ENCODE assay signal across 21 mouse cellular contexts in the genomic region with DNA sequence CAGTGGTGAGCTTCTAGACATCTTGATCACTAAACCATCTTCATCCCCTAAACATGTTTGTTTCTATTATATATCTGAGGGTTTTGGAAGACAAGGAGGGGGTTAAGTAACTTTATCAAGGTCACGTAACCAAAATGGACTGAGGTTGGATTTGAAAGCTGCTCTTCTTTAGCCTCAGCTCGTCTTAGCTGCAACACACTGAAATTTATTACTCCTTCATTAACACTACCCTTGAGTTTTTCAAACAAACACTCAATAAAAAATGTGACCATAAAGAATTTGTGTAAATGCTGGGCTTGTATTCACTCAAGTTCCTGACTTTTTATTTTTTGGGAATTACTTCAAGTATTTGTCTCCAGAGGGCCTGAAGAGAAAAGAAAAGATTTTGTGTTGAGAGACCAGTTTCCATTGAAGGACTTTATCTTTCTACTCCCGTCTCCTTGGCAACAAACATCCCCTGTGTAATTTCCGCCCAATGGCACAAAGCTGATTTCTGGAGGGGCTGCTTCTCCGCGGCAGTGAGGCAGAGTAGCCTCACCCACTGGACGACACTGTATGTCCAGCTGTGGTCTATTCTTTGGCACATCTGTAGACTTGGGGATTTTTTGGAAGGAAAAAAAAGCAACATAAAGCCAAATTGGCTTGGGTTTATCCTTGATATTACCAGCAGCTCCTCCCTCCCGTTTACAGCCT.
A peak's percentile ranks its signal among the peaks of the same experiment; 100 is the strongest.
DNase-seq lines count a peak whose midpoint lies in the region; ATAC-seq and TF ChIP-seq lines count a peak whose summit lies in the region.
"Had no signal": no experiment of that assay in that cellular context is flagged by ENCODE, and none has a peak within 500 bp of the region (broad histone marks: within the 10 kb centered on the region; RNA-seq: fewer than 3 reads in every experiment).

No protein-coding gene starts in this region.

- no peak for TF ChIP-seq POLR2A in brain, embryonic 14.5 days (IDR thresholded peaks at IDR 0.05; ENCODE audit: borderline replicate concordance, extremely low read depth, insufficient read depth, insufficient read length, poor library complexity, severe bottlenecking)

- H3K4me1 ChIP-seq in forebrain, postnatal 0 days (ENCODE audit: insufficient read depth): no peaks in the 10 kb centered on the region; the same call in 1 of the 2 replicates
- H3K4me1 ChIP-seq in forebrain, embryonic 16.5 days (replicated peaks; ENCODE audit: control insufficient read depth, insufficient read depth, low read length): peaks cover 8% of the 10 kb centered on the region
- peaks cover 18% of the 10 kb centered on the region for H3K4me1 ChIP-seq in hindbrain, embryonic 16.5 days (ENCODE audit: control insufficient read depth, insufficient read depth, low read depth, low read length)
- H3K4me1 ChIP-seq in hindbrain, embryonic 12.5 days: peaks cover 27% of the 10 kb centered on the region

- peak; percentile 62 for ATAC-seq in forebrain, postnatal 0 days
- ATAC-seq in forebrain, embryonic 16.5 days: no peak
- 0 out of 2 replicates have a peak, but pooled peaks have one; percentile 40 for ATAC-seq in hindbrain, embryonic 16.5 days
- ATAC-seq in hindbrain, embryonic 12.5 days (ENCODE audit: low FRiP score): no peak
- ATAC-seq: forebrain, embryonic 13.5 days; intestine, embryonic 16.5 days had no signal

- peak; percentile 50 for DNase-seq in forebrain, postnatal 0 days
- peak; percentile 67 for DNase-seq in brain, embryonic 14.5 days (ENCODE audit: low read depth)
- peak; percentile 70 for DNase-seq in lung, postnatal 10 days
- no peak for DNase-seq in B cell, adult 2 months
- no peak for DNase-seq in adrenal gland, postnatal 10 days
- DNase-seq: cerebellum, adult 18-20 months; cerebellum, postnatal 14 days; gastrocnemius, postnatal 14 days; kidney, adult 9 months; kidney, postnatal 25 days; layer of hippocampus, postnatal 36 days; thymus, adult 2 months had no signal

- no peaks in the 10 kb centered on the region for H3K27me3 ChIP-seq in forebrain, postnatal 0 days (ENCODE audit: insufficient read depth, low read length)
- H3K27me3 ChIP-seq in forebrain, embryonic 16.5 days (replicated peaks; ENCODE audit: control insufficient read depth, insufficient read depth, low read length): no peaks in the 10 kb centered on the region
- no peaks in the 10 kb centered on the region for H3K27me3 ChIP-seq in hindbrain, embryonic 16.5 days (replicated peaks; ENCODE audit: control insufficient read depth, insufficient read depth, low read length)
- H3K27me3 ChIP-seq in hindbrain, embryonic 12.5 days: no peaks in the 10 kb centered on the region
- H3K27me3 ChIP-seq: embryonic facial prominence, embryonic 13.5 days; forebrain, embryonic 13.5 days had no signal

- no peaks in the 10 kb centered on the region for H3K9me3 ChIP-seq in forebrain, postnatal 0 days (ENCODE audit: low read length)
- H3K9me3 ChIP-seq in forebrain, embryonic 16.5 days (ENCODE audit: control insufficient read depth, low read length): no peaks in the 10 kb centered on the region
- no peaks in the 10 kb centered on the region for H3K9me3 ChIP-seq in hindbrain, embryonic 16.5 days (ENCODE audit: control insufficient read depth, low read length)
- no peaks in the 10 kb centered on the region for H3K9me3 ChIP-seq in hindbrain, embryonic 12.5 days (replicated peaks)
- H3K9me3 ChIP-seq: embryonic facial prominence, embryonic 13.5 days; forebrain, embryonic 13.5 days had no signal

- H3K27ac ChIP-seq in forebrain, postnatal 0 days (ENCODE audit: low read depth, low read length): no peak overlapping the region
- H3K27ac ChIP-seq in forebrain, embryonic 16.5 days (ENCODE audit: low read length): no peak overlapping the region
- no peak overlapping the region for H3K27ac ChIP-seq in hindbrain, embryonic 16.5 days (ENCODE audit: low read depth, low read length)
- H3K27ac ChIP-seq in hindbrain, embryonic 12.5 days: no peak overlapping the region
- H3K27ac ChIP-seq: embryonic facial prominence, embryonic 13.5 days; forebrain, embryonic 13.5 days; stomach, postnatal 0 days had no signal

- no peak overlapping the region for H3K9ac ChIP-seq in forebrain, postnatal 0 days
- H3K9ac ChIP-seq in forebrain, embryonic 16.5 days (replicated peaks; ENCODE audit: low read depth, low read length): no peak overlapping the region
- no peak overlapping the region for H3K9ac ChIP-seq in hindbrain, embryonic 16.5 days (ENCODE audit: low read depth, low read length)
- H3K9ac ChIP-seq in hindbrain, embryonic 12.5 days: no peak overlapping the region
- H3K9ac ChIP-seq: embryonic facial prominence, embryonic 13.5 days; forebrain, embryonic 13.5 days; hindbrain, embryonic 14.5 days had no signal

- no peak overlapping the region for H3K4me3 ChIP-seq in forebrain, postnatal 0 days (ENCODE audit: low read depth, low read length)
- no peak overlapping the region for H3K4me3 ChIP-seq in forebrain, embryonic 16.5 days (replicated peaks; ENCODE audit: low read length)
- H3K4me3 ChIP-seq in hindbrain, embryonic 16.5 days (ENCODE audit: low read length): no peak overlapping the region
- no peak overlapping the region for H3K4me3 ChIP-seq in hindbrain, embryonic 12.5 days
- H3K4me3 ChIP-seq: embryonic facial prominence, embryonic 13.5 days; erythroblast, embryonic 14.5 days; forebrain, embryonic 13.5 days had no signal

- H3K4me2 ChIP-seq in forebrain, postnatal 0 days (ENCODE audit: low read depth): no peak overlapping the region
- H3K4me2 ChIP-seq in forebrain, embryonic 16.5 days (ENCODE audit: low read length): no peak overlapping the region
- no peak overlapping the region for H3K4me2 ChIP-seq in hindbrain, embryonic 16.5 days (ENCODE audit: low read length)
- no peak overlapping the region for H3K4me2 ChIP-seq in hindbrain, embryonic 12.5 days (replicated peaks)
- H3K4me2 ChIP-seq: embryonic facial prominence, embryonic 13.5 days; forebrain, embryonic 13.5 days; hindbrain, embryonic 14.5 days had no signal

- TF ChIP-seq CTCF in forebrain, postnatal 0 days (IDR thresholded peaks at IDR 0.05; ENCODE audit: low read depth): no peak
- no peak for TF ChIP-seq CTCF in brain, embryonic 14.5 days (IDR thresholded peaks at IDR 0.05; ENCODE audit: borderline replicate concordance, extremely low read depth, insufficient read depth, insufficient read length)

- WGBS in forebrain, postnatal 0 days: 36% methylated on average over 8 of the region's 8 CpGs
- 37% methylated on average over 8 of the region's 8 CpGs for WGBS in forebrain, embryonic 16.5 days
- WGBS in hindbrain, embryonic 16.5 days: 36% methylated on average over 8 of the region's 8 CpGs
- WGBS in hindbrain, embryonic 12.5 days: 49% methylated on average over 8 of the region's 8 CpGs

- no peaks in the 10 kb centered on the region for H3K36me3 ChIP-seq in forebrain, postnatal 0 days (ENCODE audit: insufficient read depth)
- no peaks in the 10 kb centered on the region for H3K36me3 ChIP-seq in forebrain, embryonic 16.5 days (ENCODE audit: control insufficient read depth, insufficient read depth)
- no peaks in the 10 kb centered on the region for H3K36me3 ChIP-seq in hindbrain, embryonic 16.5 days (ENCODE audit: control insufficient read depth, insufficient read depth, low read length)
- no peaks in the 10 kb centered on the region for H3K36me3 ChIP-seq in hindbrain, embryonic 12.5 days
- H3K36me3 ChIP-seq: embryonic facial prominence, embryonic 13.5 days had no signal

Comparison
In these comparisons a context has a peak if more than half of its experiments do, and no peak if none do; other contexts are left out.
1. ATAC-seq: peak in forebrain, postnatal 0 days (single experiment) and hindbrain, embryonic 16.5 days (single experiment); none in forebrain, embryonic 16.5 days (single experiment) and hindbrain, embryonic 12.5 days (single experiment).
2. DNase-seq: peak in forebrain, postnatal 0 days (single experiment), brain, embryonic 14.5 days (single experiment) and lung, postnatal 10 days (single experiment); none in B cell, adult 2 months (0 of 2) and adrenal gland, postnatal 10 days (single experiment).